Mouse (Mus musculus): ENCODE measurements around the gene Trak1. TPM values are rescaled to one million over a fixed set of nuclear protein-coding genes. Genes with fewer than 3 reads are reported as not detected.

Trak1 gene
- polyA plus RNA-seq, 1 experiment from 2014 or later: 4.2 TPM

GRCm38 (mm10) chr9:121337938-121338289, 40.6 kb downstream of the Trak1 start:
- H3K4me2 ChIP-seq: no peak overlapping the region
- no peak overlapping the region for H3K9ac ChIP-seq

DNA sequence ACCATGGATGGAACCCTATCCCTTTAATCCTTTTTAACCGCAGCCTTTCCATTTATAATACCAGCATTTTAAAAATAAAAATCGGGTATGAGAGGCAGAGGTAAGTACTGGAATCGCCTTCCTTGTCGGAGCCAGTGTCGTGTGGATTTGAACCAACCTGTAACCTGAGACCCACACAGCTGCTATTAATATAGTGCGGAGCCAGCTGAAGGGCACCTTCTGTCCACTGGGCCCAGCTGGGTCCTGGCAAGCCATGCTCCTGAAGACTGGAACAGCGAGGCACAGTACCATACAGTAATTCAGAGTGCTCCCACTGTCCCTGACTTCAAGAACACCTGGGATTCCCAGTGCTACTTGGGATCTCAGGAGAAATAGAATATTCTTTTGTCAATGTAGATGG, 44.5 kb downstream of the Trak1 start:
- H3K36me3 ChIP-seq (replicated peaks): no peaks in the 10 kb centered on the region
- ATAC-seq (ENCODE audit: insufficient read depth): no peak
- H3K4me2 ChIP-seq: no peak overlapping the region
- WGBS (ENCODE audit: insufficient replicate concordance): 78% methylated on average over 7 of the region's 7 CpGs
- H3K27me3 ChIP-seq: no peaks in the 10 kb centered on the region
- H3K9ac ChIP-seq: no peak overlapping the region
- H3K4me1 ChIP-seq (replicated peaks): peaks cover 12% of the 10 kb centered on the region
- no peak overlapping the region for H3K4me3 ChIP-seq (replicated peaks)
- no peaks in the 10 kb centered on the region for H3K9me3 ChIP-seq (replicated peaks)
- no peak overlapping the region for H3K27ac ChIP-seq (replicated peaks)

More at GRCm38 (mm10) chr9:121337938-121338289, 40.6 kb downstream of the Trak1 start:
- ATAC-seq (ENCODE audit: insufficient read depth): no peak
- no peaks in the 10 kb centered on the region for H3K36me3 ChIP-seq (replicated peaks)
- H3K27me3 ChIP-seq: no peaks in the 10 kb centered on the region
- H3K9me3 ChIP-seq (replicated peaks): no peaks in the 10 kb centered on the region
- H3K27ac ChIP-seq (replicated peaks): no peak overlapping the region
- H3K4me3 ChIP-seq (replicated peaks): no peak overlapping the region
- H3K4me1 ChIP-seq (replicated peaks): 0 out of 2 replicates have a peak, but pooled peaks cover 7% of the 10 kb centered on the region
- 79% methylated on average over 3 of the region's 3 CpGs for WGBS (ENCODE audit: insufficient replicate concordance)

GRCm38 (mm10) chr9:121342510-121343110, 45.3 kb downstream of the Trak1 start:
- Histone ChIP-seq H3K27ac (replicated peaks) (no peak overlapping the region), H3K27me3 (no peaks in the 10 kb centered on the region), H3K36me3 (replicated peaks) (no peaks in the 10 kb centered on the region), H3K4me1 (replicated peaks) (peaks cover 14% of the 10 kb centered on the region), H3K9me3 (replicated peaks) (no peaks in the 10 kb centered on the region), H3K4me3 (replicated peaks) (no peak overlapping the region), H3K4me2 (no peak overlapping the region), H3K9ac (no peak overlapping the region)
- 60% methylated on average over 5 of the region's 5 CpGs for WGBS (ENCODE audit: insufficient replicate concordance)
- no peak for ATAC-seq (ENCODE audit: insufficient read depth)

DNA sequence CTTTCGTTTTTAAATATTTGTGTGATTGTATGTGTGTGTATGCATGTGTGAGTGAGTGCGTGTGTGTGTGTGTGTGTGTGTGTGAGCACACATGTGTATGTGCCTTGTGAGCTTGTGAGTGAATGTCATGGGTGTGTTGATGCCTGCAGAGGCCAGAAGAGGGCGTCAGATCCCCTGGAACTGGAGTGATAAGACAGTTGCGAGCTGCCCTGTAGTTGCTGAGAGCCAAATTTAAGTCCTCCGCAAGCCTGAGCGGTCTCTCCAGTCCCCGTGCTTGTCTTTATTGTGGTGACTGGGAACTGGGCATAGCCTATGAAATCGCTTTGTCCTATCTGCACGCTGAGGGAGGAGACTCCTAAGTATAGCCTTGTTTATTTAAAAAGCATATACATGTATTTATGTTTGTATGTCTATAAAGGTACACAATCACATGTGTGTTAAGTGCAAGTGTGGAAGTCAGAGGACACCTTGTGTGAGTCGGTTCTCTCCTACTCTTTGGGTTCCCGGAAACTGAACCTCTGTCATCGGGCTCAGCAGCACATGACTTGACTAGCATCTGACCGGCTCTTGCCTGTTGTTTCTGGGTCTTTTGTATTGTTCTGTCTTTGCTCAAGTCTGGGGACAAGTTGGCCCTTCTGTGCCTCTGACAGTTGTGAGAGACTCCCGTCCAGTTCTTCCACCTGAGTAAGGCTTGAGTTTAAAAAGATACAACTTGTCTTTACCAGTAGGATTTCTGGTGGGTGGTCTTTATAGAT, 46.0 kb downstream of the Trak1 start:
- ATAC-seq (ENCODE audit: insufficient read depth): no peak
- Histone ChIP-seq H3K9ac (no peak overlapping the region), H3K4me2 (no peak overlapping the region), H3K36me3 (replicated peaks) (no peaks in the 10 kb centered on the region), H3K27me3 (no peaks in the 10 kb centered on the region), H3K4me3 (replicated peaks) (no peak overlapping the region), H3K9me3 (replicated peaks) (no peaks in the 10 kb centered on the region), H3K4me1 (replicated peaks) (peaks cover 15% of the 10 kb centered on the region), H3K27ac (replicated peaks) (no peak overlapping the region)
- 67% methylated on average over 14 of the region's 14 CpGs for WGBS (ENCODE audit: insufficient replicate concordance)

GRCm38 (mm10) chr9:121344344-121344743, 47.0 kb downstream of the Trak1 start:
- ATAC-seq (ENCODE audit: insufficient read depth): no peak
- Histone ChIP-seq H3K27me3 (no peaks in the 10 kb centered on the region), H3K9ac (no peak overlapping the region), H3K4me3 (replicated peaks) (no peak overlapping the region), H3K9me3 (replicated peaks) (no peaks in the 10 kb centered on the region), H3K4me1 (replicated peaks) (peaks cover 21% of the 10 kb centered on the region), H3K36me3 (replicated peaks) (no peaks in the 10 kb centered on the region), H3K27ac (replicated peaks) (no peak overlapping the region), H3K4me2 (no peak overlapping the region)
- WGBS (ENCODE audit: insufficient replicate concordance): 61% methylated on average over 3 of the region's 3 CpGs

DNA sequence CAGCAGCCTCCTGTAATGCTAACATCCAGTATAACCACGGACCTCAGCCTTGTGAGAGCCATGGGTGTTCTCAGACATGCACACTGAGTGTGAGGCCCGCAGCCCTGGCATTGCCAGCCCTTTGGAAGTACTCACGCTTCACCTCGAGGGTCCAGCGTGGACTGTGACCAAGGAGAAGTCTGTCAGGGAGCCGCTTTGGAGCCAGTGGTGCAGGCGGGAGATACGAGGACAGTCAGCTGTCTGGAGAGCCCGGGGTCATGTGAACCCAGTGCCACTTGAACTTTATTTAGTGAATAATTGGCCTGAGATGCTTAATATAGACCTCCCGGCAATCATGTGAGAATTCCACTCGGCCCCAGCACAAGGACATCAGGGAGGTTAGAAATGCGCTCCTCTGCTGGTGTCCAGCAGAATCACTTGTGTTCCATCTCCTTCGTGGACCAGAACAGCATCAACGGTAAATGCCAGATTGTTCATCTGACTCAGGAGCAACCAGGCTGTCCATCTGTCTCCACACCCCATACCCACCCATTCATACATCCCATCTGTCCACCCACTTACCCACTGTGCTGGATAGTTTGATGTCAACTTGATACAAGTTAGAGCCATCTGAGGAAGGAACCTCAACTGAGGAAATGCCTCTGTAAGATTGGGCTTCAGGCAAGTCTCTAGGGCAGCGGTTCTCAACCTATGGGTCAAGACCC, 48.3 kb downstream of the Trak1 start:
- 79% methylated on average over 15 of the region's 15 CpGs for whole genome bisulfite sequencing (ENCODE audit: insufficient replicate concordance)
- no peaks in the 10 kb centered on the region for H3K27me3 ChIP-seq
- no peak for ATAC-seq (ENCODE audit: insufficient read depth)
- no peak overlapping the region for H3K4me2 ChIP-seq
- no peaks in the 10 kb centered on the region for H3K36me3 ChIP-seq (replicated peaks)
- no peak overlapping the region for H3K9ac ChIP-seq
- H3K27ac ChIP-seq (replicated peaks): no peak overlapping the region
- no peak overlapping the region for H3K4me3 ChIP-seq (replicated peaks)
- peaks cover 23% of the 10 kb centered on the region for H3K4me1 ChIP-seq (replicated peaks)
- H3K9me3 ChIP-seq (replicated peaks): no peaks in the 10 kb centered on the region

- ATAC-seq (ENCODE audit: insufficient read depth): no peak
- H3K36me3 ChIP-seq (replicated peaks): no peaks in the 10 kb centered on the region
- peaks cover 32% of the 10 kb centered on the region for H3K4me1 ChIP-seq (replicated peaks)
- no peak overlapping the region for H3K4me3 ChIP-seq (replicated peaks)
- H3K27ac ChIP-seq (replicated peaks): no peak overlapping the region
- no peaks in the 10 kb centered on the region for H3K9me3 ChIP-seq (replicated peaks)
- no peak overlapping the region for H3K4me2 ChIP-seq
- H3K9ac ChIP-seq: no peak overlapping the region
- no peaks in the 10 kb centered on the region for H3K27me3 ChIP-seq
- 38% methylated on average over 5 of the region's 5 CpGs for WGBS (ENCODE audit: insufficient replicate concordance)
These were observed 49.3 kb downstream of the Trak1 start for GRCm38 (mm10) chr9:121346635-121347034.

- Histone ChIP-seq H3K27ac (replicated peaks) (no peak overlapping the region), H3K36me3 (replicated peaks) (no peaks in the 10 kb centered on the region), H3K9me3 (replicated peaks) (no peaks in the 10 kb centered on the region), H3K27me3 (no peaks in the 10 kb centered on the region), H3K9ac (no peak overlapping the region), H3K4me2 (no peak overlapping the region), H3K4me3 (replicated peaks) (no peak overlapping the region), H3K4me1 (replicated peaks) (peaks cover 42% of the 10 kb centered on the region)
- ATAC-seq (ENCODE audit: insufficient read depth): no peak
- WGBS (ENCODE audit: insufficient replicate concordance): 43% methylated on average over 10 of the region's 10 CpGs
These were observed 50.7 kb downstream of the Trak1 start for GRCm38 (mm10) chr9:121347981-121348380.

- Histone ChIP-seq H3K27me3 (no peaks in the 10 kb centered on the region), H3K4me1 (replicated peaks) (peaks cover 45% of the 10 kb centered on the region), H3K4me3 (replicated peaks) (no peak overlapping the region), H3K36me3 (replicated peaks) (no peaks in the 10 kb centered on the region), H3K9me3 (replicated peaks) (no peaks in the 10 kb centered on the region), H3K9ac (no peak overlapping the region), H3K4me2 (no peak overlapping the region), H3K27ac (replicated peaks) (0 out of 2 replicates have a peak overlapping the region, but pooled peaks have one; percentile 19)
- no peak for ATAC-seq (ENCODE audit: insufficient read depth)
- 18% methylated on average over 5 of the region's 5 CpGs for WGBS (ENCODE audit: insufficient replicate concordance)
These were observed 51.2 kb downstream of the Trak1 start for GRCm38 (mm10) chr9:121348476-121348875.

- ATAC-seq (ENCODE audit: insufficient read depth): no peak
- H3K9me3 ChIP-seq (replicated peaks): no peaks in the 10 kb centered on the region
- no peak overlapping the region for H3K4me2 ChIP-seq
- no peak overlapping the region for H3K4me3 ChIP-seq (replicated peaks)
- no peaks in the 10 kb centered on the region for H3K27me3 ChIP-seq
- no peaks in the 10 kb centered on the region for H3K36me3 ChIP-seq (replicated peaks)
- H3K9ac ChIP-seq: no peak overlapping the region
- peaks cover 45% of the 10 kb centered on the region for H3K4me1 ChIP-seq (replicated peaks)
- no peak overlapping the region for H3K27ac ChIP-seq (replicated peaks)
- WGBS (ENCODE audit: insufficient replicate concordance): 72% methylated on average over 8 of the region's 8 CpGs
These were observed 51.8 kb downstream of the Trak1 start for GRCm38 (mm10) chr9:121349111-121349510.

GRCm38 (mm10) chr9:121350601-121351000, 53.3 kb downstream of the Trak1 start:
- no peak overlapping the region for H3K27ac ChIP-seq (replicated peaks)
- H3K9ac ChIP-seq: no peak overlapping the region

More at GRCm38 (mm10) chr9:121350601-121351000, 53.3 kb downstream of the Trak1 start:
- no peak overlapping the region for H3K4me3 ChIP-seq (replicated peaks)
- H3K4me1 ChIP-seq (replicated peaks): peaks cover 52% of the 10 kb centered on the region
- H3K36me3 ChIP-seq (replicated peaks): no peaks in the 10 kb centered on the region
- H3K4me2 ChIP-seq: no peak overlapping the region
- WGBS (ENCODE audit: insufficient replicate concordance): 56% methylated on average over 3 of the region's 3 CpGs
- H3K9me3 ChIP-seq (replicated peaks): no peaks in the 10 kb centered on the region
- no peaks in the 10 kb centered on the region for H3K27me3 ChIP-seq
- no peak for ATAC-seq (ENCODE audit: insufficient read depth)
